Mouse (Mus musculus) spleen, adult 2 months (tissue): Measurements from ENCODE around the gene Asf1b.

Experiments used
- CTCF ChIP-seq: fragments of 200-500 bp; IDR thresholded peaks from 2 replicates; pipeline ENCODE4 v1.5.1; 2011; ENCODE audit warnings: mild to moderate bottlenecking, inconsistent platforms; ENCODE audit not compliant: insufficient read depth, insufficient read length, insufficient replicate concordance; ENCODE audit errors: extremely low read depth
- POLR2A ChIP-seq: fragments of 200-500 bp; IDR thresholded peaks from 2 replicates; pipeline ENCODE4 v1.6.1; 2011; ENCODE audit warnings: low read depth, low read length, inconsistent platforms

- TF ChIP-seq CTCF = no peak
- TF ChIP-seq POLR2A = no peak
Observed at GRCm38 (mm10) chr8:83999825-84000224, 44.5 kb downstream of the Asf1b start.
